Mouse (Mus musculus): ENCODE results near the gene Hist1h3a.
A peak's percentile ranks its signal among the peaks of the same experiment; 100 is the strongest.

Hist1h3a gene

DNA sequence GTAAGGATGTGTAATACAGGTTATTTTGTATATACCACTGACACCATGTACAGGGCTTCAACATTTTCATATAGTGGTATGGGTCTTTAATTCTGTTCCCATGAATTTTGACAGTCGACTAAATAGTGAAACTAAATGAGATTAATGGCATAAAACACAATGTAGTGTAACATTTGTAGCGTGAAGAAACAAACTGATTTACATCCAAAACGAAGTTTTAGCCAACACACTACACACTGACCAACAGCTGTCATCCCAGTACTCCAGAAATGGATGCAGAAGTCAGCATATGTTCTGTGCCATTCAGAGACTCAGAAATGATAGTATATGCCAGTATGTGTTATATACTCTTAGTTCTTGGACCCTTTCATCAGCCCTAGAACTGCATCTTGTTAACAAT is 4.3 kb downstream of the Hist1h3a start:
- no peak for DNase-seq

DNA sequence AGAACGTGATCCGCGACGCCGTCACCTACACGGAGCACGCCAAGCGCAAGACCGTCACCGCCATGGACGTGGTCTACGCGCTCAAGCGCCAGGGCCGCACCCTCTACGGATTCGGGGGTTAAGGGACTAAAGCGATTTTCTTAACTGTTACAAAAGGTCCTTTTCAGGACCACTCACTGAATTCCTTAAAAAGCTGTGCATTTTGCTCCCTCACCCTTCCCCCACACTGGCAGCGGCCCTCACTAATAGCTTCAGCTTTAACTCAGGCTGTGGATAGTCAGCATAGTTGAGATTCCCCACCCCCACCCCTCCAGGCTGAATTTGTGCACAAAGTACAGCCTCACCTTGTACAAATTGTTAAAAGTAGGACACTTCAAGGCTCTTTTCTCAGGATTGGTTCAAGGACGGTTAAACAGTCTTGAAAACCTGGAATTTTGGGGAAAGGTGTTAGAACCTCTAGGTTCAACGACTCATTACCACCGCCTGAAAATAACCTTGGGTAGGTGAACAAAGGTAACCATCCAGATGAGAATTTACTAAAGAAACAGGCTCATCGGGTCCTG is 4.9 kb downstream of the Hist1h3a start:
- no peak for DNase-seq

DNA sequence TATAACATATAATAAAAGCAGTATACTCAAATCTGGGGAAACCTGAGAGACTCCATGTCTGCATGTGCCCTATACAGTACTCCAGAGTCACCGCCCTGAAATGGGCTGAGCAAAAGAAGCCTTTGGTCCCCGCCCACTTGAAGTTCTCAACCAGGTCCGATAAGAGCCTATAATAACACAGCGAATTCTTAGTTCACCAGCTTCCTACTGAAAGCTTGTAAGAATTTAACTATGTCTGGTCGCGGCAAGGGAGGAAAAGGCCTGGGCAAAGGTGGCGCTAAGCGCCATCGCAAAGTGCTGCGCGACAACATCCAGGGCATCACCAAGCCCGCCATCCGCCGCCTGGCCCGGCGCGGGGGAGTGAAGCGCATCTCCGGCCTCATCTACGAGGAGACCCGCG is 5.4 kb downstream of the Hist1h3a start, which contains the start of gene Hist1h4b:
TSS of gene Hist1h4b (plus strand) at position 224 of the 400 bp plus-strand sequence.
- peak; percentile 83 for DNase-seq

DNA sequence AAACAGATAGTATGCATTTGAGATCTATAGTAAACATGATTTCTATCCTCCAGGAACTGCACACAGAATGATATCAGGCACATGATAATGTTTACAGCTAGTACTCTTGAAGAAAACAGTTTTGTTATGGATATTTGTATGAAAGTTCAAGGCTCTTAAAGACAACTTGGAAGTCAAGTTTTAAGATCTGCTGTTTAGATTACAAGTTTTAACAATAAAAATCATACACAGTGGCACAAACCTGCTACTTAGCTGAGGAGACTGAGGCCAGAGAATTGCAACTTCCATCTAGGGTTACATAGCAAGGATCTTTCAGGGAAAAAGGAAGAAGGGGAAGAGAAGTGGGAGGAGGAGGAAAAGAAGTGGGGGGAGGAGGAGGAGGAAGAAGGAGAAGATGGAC is 7.2 kb downstream of the Hist1h3a start:
- no peak for DNase-seq

DNA sequence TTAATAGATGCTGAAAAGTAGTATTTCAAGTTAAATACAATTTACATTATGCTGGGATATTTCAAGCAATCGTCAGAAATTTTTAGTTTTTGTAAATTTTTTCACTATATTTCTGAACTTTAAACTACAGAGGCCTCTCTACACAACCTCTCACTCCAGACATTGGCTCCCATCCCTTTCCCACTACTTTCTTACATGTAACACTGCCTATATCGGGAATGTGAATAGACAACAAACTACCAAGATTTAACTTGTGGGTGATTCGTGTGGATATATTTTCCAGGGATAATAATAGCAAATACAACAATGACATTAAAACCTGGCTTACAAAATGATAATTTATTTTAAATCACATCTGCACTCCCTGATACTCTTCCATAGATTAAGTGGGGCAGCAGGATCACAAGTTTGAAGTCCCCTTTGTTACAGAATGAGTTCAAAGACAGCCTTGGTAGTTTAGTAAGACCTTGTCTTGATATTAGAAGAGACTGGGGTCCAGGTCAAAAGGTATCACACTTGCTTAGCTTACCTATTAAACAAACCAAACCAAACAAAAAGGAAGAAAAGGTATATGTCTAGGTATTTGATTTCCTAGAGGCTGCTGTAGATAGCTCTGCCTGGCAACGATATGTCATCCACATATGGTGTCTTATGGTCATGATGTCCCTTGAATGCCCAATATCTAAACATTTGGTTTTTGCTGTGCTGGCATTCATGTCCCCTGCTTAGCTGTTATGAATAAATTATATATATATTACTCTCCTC is 8.7 kb downstream of the Hist1h3a start:
- DNase-seq: no peak

DNA sequence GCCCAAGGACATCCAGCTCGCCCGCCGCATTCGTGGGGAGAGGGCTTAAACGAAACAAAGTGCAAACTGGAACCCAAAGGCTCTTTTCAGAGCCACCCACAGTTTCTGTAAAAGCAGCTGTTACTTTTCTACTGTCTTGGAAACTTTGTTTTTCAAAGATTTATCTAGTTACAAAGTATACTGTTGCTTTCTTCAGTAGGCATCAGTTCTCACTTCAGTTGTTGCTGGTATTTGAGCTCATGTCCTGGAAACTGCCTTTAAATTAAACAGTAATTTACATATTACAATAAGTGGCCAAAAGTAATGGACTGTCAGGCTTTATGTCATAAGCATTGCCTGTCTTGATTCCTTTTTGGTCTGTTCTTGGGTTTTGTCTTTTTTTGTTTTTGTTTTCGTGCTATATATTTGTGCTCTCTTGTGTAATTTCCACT is 9.4 kb downstream of the Hist1h3a start:
- no peak for DNase-seq

DNA sequence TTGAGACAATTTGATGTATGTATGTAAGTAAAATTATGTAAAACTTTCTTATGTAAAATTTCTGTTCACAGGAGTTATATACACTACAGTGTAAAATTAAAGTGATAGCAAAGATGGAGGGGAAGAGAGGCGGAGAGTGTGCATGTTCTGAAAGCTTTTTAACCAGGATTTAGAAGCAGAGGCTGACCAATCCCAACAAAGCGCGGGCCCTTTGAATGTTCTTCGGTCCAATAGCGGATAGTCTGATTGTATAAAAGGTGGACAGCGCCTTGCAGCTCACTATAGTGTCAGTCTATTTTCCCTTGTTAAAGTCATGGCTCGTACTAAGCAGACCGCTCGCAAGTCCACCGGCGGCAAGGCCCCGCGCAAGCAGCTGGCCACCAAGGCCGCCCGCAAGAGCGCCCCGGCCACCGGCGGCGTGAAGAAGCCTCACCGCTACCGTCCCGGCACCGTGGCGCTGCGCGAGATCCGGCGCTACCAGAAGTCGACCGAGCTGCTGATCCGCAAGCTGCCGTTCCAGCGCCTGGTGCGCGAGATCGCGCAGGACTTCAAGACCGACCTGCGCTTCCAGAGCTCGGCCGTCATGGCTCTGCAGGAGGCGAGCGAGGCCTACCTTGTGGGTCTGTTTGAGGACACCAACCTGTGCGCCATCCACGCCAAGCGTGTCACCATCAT is 10.0 kb downstream of the Hist1h3a start, which contains the start of gene Hist1h3b:
TSS of gene Hist1h3b (plus strand) at position 201 of the 675 bp plus-strand sequence.
- DNase-seq: peak; percentile 80

DNA sequence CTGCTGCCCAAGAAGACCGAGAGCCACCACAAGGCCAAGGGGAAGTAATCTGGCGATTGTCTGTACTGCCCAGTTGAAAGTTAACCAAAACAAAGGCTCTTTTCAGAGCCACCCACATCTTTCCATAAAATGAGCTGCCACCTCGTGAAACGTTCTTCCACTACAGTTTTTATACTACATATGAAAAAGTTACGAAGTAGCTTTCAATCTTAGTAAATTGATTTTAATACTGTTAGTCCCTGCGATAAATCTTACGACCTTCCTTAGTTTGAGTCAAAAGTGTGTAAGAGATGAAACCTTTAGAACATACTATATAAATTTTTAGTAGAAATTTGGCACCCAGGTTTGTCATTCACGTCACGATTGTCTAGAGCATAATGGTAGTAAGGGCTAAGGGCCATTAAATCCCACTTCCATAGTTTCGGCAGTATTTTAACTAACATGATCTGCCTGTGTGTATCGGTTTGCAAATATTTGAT is 10.7 kb downstream of the Hist1h3a start:
- DNase-seq: no peak

DNA sequence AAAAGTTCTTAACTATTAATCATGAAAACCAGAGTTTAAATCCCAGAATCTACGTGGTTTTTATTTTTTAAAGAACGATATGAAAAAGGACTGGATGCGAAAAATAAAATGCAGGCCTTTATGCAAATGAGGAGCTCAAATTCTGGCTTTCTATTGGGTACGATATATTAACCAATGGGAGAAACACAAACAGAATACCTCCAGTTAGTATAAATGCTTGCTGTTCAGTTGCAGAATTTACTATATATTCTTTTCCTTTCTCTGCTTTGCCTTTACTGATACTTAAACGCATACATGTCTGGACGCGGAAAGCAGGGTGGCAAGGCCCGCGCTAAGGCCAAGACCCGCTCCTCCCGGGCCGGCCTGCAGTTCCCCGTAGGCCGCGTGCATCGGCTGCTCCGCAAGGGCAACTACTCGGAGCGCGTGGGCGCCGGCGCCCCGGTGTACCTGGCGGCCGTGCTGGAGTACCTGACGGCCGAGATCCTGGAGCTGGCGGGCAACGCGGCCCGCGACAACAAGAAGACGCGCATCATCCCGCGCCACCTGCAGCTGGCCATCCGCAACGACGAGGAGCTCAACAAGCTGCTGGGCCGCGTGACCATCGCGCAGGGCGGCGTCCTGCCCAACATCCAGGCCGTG is 11.2 kb downstream of the Hist1h3a start, which contains the start of gene Hist1h2ab:
TSS of gene Hist1h2ab (plus strand) at position 288 of the 639 bp plus-strand sequence.
- peak; percentile 45 for DNase-seq

DNA sequence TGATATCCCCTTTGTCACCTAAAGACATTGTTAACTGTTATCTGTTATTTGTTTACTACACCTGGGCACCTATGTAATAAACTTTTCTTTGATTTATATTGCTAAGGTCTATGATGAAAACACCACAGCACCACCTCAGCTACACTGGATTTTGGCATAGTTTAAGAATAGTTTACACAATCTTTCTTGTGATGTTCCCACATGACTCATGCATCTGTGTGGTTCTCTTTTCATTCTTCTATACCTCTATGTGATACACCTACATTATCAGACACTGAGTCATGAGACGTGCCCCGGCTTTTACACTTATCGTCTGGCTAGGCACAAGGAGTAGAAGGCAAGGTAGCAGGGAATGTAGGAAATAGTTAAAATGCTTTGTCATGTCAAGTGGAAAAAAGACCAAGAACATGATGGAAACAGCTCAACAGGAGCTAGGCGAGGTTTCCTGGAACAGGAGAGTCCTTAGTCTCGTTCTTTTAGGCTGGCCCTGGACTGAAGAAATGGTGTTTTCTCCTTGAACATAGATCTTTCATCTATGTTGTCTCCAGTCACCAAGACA is 12.5 kb downstream of the Hist1h3a start:
- DNase-seq: no peak

DNA sequence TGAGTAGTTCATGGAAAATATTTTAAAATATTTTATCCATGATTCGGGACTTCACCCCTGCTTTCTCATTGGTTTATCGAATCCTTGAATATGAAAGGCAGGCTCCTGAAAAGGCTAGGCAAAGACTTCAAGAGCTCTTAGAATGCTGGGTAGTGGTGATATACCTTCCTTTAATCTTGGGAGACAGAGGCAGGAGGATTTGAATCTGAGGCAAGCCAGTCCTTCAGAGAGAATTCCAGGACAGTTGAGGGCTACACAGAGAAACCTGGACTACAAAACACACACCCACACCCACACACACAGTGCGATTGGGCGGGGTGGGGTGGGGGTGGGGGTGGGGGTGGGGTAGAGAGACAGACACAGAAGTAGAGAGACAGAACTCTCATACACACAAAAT is 14.3 kb downstream of the Hist1h3a start:
- DNase-seq: no peak

DNA sequence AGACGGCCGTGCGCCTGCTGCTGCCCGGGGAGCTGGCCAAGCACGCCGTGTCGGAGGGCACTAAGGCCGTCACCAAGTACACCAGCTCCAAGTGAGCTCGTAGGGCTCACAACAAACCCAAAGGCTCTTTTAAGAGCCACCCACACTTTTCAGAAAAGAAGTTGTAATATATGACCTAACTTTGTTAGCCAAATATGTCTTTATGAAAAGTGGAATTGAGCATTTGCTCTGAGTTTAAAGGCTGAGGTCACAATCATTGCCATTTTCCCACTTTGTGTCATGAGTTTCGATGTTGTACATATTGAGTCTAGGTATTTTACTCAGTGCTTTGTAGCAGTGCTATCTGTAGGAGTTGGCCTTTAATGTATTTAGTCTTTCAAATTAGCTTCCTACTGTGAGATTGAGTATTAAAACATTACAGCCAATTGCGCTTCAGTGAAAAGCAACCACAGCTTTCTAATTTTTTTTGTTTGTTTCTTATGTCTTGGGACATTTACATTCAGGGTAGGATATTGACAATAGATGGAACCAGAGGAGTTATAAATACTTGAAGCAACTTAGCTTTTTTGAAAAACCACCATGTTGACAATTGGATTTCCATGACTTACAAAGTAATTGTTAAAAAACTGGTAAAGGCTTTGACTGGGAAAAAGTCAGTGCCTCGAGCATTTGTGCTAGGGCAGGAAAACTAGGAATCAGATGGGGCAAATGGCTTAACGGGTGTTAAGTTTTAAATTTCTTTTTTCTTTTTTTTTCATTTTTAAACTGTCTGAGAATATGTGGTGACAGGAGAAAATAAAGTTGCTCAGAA is 14.9 kb downstream of the Hist1h3a start:
- no peak for DNase-seq

DNA sequence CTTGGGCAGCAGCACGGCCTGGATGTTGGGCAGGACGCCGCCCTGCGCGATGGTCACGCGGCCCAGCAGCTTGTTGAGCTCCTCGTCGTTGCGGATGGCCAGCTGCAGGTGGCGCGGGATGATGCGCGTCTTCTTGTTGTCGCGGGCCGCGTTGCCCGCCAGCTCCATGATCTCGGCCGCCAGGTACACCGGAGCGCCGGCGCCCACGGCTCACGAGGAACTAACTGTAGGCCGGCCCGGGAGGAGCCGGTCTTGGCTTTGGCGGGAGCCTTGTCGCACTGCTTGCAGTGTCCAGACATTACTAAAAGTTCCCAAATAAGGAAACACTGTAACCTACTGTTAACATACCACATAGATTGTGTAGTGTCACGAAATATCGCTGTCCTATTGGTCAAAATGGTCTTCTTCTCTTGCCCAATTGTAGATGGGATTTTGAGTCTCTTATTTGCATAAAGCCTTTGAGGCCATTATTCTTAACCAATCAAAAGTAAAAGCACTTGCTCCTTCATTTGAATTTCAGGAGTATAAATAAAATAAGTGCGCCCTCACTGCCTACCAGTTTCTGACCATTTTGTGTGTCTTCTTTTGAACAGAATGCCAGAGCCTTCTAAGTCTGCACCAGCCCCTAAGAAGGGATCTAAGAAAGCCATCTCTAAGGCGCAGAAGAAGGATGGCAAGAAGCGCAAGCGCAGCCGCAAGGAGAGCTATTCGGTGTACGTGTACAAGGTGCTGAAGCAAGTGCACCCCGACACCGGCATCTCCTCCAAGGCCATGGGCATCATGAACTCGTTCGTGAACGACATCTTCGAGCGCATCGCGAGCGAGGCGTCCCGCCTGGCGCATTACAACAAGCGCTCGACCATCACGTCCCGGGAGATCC is 15.7 kb downstream of the Hist1h3a start, which contains the start of gene Hist1h2bb:
TSS of gene Hist1h2bb (plus strand) at position 534 of the 880 bp plus-strand sequence.
- peak; percentile 73 for DNase-seq

DNA sequence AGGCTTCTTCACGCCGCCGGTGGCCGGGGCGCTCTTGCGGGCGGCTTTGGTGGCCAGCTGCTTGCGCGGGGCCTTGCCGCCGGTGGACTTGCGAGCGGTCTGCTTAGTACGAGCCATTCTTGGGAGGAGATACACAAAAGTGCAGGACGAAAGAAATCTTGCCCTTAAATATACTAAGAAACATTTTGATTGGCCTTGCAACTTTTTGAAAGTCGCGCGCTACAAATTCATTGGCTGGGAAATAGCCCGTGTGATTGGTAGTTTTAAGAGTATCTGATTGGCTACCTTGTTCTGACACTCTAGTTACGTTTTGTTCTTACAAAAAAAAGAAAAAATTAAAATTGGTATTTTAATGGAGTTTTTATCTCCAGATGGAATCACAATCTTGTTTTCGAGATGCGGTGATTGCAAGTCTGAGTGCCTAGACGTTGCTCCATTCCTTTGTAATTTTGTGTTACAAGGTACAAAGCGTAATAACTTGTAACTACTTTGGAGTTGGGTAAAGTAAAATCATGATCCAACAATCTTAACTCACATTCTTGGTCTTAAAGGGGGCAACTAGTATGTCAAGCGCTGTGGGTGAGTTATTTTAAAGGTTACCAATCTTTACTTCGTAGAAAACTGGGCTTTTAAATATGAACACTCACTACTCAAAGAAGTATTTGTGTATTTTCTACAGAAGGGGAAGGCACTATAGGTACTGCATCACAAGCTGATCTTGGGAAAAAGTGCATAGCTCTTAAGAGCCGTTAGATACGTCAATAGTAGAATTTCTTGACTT is 16.6 kb downstream of the Hist1h3a start, which contains the start of gene Hist1h3c:
TSS of gene Hist1h3c (minus strand) at position 222 of the 781 bp plus-strand sequence.
- peak; percentile 81 for DNase-seq

DNA sequence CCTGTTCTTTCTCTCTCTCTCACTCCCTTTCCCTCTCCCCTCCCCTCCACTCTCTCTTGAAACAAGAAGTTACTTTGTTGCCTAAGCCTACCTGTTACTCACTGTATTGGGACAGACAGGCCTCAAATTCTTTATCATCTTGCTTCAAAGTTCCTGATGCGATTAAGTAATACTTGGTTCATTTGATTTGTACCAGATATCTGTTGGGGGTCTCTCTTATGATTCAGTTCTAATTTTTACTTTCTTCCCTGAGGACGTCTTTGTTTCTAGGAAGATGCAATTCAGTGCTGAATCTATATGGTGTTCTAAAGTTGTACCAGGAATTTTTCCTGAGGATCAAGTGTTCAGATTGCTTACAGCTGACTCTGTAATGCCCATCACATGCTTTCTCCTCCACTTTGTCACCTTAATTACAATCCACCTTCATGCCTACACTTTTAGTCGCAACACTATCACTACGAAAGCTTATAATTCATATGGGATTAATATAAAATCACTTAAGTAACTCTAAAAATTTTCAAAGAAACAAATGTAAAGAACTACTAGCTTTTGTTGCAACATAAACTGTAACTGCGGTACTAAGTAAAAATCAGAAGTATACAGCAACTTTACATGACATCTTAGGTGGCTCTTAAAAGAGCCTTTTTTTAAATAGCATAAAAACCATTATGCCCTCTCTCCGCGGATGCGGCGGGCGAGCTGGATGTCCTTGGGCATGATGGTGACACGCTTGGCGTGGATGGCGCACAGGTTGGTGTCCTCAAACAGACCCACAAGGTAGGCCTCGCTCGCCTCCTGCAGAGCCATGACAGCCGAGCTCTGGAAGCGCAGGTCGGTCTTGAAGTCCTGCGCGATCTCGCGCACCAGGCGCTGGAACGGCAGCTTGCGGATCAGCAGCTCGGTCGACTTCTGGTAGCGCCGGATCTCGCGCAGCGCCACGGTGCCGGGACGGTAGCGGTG is 17.5 kb downstream of the Hist1h3a start:
- no peak for DNase-seq

DNA sequence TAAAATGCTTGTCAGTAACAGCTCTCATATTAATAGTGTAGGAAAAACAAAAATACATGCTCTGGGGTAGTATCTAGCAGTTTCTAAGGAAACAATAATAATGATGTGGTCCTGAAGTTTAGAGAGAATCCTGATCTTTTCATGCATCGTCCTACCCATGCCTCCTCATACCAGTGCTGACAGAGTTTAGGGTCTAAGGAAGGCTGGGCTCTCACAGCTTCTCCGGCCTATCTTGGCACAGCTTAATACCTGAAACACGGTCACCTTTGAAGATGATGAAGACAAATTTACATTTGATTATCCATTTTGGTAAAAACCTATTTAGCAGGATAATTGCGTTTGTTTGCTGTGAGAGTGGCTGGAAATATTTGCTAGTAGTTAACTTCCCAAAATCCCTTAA is 18.2 kb downstream of the Hist1h3a start:
- no peak for DNase-seq

DNA sequence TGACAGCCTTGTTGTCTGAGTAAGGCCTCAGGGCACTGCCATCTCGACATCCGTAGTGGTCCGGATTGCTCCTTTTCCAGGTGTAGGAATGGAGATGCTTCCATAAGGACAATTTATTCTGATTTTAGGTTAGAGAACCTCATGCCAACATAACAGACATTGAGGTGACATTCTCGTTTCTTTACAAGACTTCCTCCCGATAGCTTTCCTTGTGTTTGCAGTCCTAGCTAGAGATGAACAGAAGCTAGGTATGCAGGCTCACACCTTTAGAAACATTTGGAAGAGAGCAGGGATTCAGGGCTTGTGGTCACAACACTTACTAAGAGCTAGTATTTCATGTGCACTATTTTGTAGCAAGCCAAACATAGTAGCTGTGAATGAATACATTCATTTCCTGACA is 19.0 kb downstream of the Hist1h3a start:
- DNase-seq: no peak

DNA sequence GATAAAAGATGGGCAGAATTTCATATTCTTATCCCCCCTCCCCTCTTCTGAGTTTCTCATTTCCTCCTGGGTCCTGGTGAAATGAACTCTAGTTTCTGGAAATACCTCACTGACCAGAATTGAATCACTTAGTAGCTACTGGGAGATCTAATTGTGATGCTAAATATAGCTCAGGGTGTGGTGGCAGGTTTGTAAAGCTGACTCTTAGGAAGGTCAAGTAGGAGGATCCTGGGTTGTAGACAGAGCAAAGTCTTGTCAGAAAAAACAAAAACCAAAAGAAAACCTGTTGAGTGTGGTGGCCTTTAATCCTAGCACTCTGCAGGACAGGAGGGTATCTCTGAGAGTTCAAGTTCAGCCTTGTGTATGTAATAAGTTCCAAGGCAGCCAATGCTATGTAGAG is 20.2 kb downstream of the Hist1h3a start:
- DNase-seq: no peak

DNA sequence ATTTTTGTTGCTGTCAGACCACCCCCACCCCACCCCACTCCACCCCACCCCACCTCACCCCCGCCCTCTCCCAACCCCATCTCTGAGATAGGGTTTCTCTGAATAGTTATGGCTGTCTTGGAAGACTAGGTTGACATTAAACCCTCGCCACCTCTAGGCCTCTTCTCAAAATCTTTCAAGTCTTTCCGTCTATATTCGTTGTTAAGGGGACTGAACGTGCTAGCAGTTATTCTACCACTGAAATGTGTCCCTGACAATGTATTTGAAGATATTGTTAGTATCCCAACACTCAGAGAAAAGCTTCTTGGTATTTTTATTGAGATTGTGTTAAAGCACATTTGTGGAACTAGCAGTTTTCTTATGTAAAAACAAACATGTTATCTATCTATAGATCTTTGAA is 21.3 kb downstream of the Hist1h3a start:
- DNase-seq: no peak

Measured in kidney, adult 18-20 months (tissue).